Mouse (Mus musculus): ENCODE data around the gene Gm37240. TPM values are rescaled to one million over a fixed set of nuclear protein-coding genes. Genes with fewer than 3 reads are reported as not detected.

Gene Gm37240
- polyA plus RNA-seq, 1 experiment, result 1.0 TPM

DNA sequence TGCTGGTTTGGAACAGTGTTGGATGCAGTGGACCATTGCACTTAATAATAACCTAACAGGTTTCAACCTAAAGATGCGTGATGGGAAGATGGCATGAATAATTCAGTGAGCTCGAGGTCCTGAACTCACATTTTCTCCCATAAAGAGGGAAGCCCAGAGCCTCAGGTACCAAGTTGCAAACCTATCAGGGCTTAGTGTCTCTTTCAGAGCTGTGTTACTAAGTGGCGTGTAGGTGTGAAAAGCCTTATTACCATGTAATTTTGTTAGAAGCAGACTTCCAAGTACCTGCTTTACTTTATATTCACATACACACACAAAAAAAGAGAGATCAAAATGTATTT is 548.6 kb downstream of the Gm37240 start:
- no peak for TF ChIP-seq POLR2A (IDR thresholded peaks at IDR 0.05; ENCODE audit: borderline replicate concordance, control insufficient read depth, low read depth, low read length)
- TF ChIP-seq CTCF (IDR thresholded peaks at IDR 0.05; ENCODE audit: control insufficient read depth, insufficient read depth, low read length), result no peak
- Histone ChIP-seq H3K4me3 (replicated peaks; ENCODE audit: control insufficient read depth, low read depth, low read length) (no peak overlapping the region), H3K27ac (ENCODE audit: control insufficient read depth, insufficient read depth, low read depth, low read length, poor library complexity) (no peak overlapping the region), H3K4me1 (ENCODE audit: control insufficient read depth, insufficient read depth, low read length) (no peaks in the 10 kb centered on the region)
- 74% methylated on average over 3 of the region's 3 CpGs for WGBS

DNA sequence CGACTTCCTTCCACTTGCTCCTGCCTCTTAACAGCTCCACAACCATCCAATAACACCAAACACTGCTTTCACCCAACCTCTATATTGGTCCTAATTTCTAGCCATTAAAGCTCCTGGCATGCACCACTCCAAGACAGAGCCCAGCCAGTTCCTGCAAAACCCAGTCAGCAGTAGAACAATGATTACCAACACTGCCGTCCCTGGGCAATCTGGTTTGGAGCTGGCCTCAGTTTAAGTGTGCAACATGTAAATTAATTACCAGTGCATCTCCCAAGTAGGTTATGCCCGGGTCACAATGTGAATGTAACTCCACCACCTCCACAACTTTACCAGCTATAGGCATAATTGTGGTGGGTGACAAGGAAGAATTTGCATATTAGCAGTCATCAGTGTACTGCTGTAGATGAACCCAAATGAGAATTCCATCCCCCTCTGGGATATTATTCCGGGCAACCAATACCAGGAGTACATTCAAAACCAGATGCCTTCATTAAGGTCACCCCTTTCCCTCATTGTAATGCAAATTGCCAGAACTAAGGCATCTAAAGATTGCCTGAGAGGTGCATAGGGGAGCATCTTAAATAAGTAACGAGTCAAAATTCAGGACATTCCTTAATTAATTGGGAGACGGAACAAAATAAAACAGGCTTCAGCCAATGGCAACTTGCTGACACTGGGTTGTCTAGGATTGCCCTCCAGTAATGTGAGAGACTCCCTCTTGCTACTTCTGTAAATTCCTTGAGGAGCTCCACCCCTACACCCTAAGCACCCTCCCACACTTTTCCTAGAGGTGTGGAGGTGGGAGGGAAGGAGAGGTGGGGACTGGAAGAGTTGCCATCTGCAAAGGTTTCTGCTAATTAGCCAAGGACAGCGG is 549.2 kb downstream of the Gm37240 start:
- no peak overlapping the region for H3K4me3 ChIP-seq (replicated peaks; ENCODE audit: control insufficient read depth, low read depth, low read length)
- WGBS, result 83% methylated on average over 7 of the region's 7 CpGs
- no peak for TF ChIP-seq POLR2A (IDR thresholded peaks at IDR 0.05; ENCODE audit: borderline replicate concordance, control insufficient read depth, low read depth, low read length)
- TF ChIP-seq CTCF (IDR thresholded peaks at IDR 0.05; ENCODE audit: control insufficient read depth, insufficient read depth, low read length), result no peak
- no peak overlapping the region for H3K27ac ChIP-seq (ENCODE audit: control insufficient read depth, insufficient read depth, low read depth, low read length, poor library complexity)
- H3K4me1 ChIP-seq (ENCODE audit: control insufficient read depth, insufficient read depth, low read length), result no peaks in the 10 kb centered on the region

DNA sequence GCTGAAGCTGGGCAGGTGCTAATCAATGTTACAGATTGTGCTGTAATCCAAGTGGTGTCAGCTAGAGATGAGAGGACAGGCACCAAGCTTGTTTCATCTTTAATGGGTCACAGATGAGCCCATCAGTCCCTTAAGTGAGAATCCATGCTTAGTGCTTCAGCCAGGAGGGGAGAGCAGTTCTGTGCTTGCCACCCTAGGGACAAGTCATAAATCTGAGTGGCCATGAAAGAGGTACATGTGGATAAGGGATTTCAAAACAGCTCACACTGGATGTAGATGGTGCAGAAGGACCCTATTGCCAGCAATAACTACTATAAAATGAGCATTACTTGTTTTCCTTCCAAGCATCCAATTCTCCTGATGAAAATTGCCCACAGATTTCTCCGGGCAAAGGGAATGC is 551.8 kb downstream of the Gm37240 start:
- TF ChIP-seq POLR2A (IDR thresholded peaks at IDR 0.05; ENCODE audit: borderline replicate concordance, control insufficient read depth, low read depth, low read length) (no peak), CTCF (IDR thresholded peaks at IDR 0.05; ENCODE audit: control insufficient read depth, insufficient read depth, low read length) (no peak)
- Histone ChIP-seq H3K27ac (ENCODE audit: control insufficient read depth, insufficient read depth, low read depth, low read length, poor library complexity) (no peak overlapping the region), H3K4me1 (ENCODE audit: control insufficient read depth, insufficient read depth, low read length) (no peaks in the 10 kb centered on the region), H3K4me3 (replicated peaks; ENCODE audit: control insufficient read depth, low read depth, low read length) (no peak overlapping the region)
- WGBS, result 76% methylated on average over 1 of the region's 1 CpGs

DNA sequence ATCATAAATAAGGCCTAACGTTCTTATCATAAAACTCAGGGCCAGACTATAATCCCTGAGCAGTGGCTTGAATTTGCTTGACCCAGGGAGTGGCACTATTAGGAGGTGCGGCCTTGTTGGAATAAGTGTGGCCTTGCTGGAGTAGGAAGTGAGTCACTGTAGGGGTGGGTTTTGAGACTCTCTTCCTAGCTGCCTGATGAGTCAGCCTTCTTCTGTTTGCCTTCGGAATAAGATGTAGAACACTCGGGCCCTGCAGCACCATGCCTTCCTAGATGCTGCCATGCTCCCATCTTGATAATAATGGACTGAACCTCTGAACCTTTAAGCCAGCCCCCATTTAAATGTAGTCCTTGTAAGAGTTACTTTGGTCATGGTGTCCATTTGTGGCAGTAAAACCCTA is 555.0 kb downstream of the Gm37240 start:
- Histone ChIP-seq H3K4me3 (replicated peaks; ENCODE audit: control insufficient read depth, low read depth, low read length) (no peak overlapping the region), H3K27ac (ENCODE audit: control insufficient read depth, insufficient read depth, low read depth, low read length, poor library complexity) (no peak overlapping the region), H3K4me1 (ENCODE audit: control insufficient read depth, insufficient read depth, low read length) (no peaks in the 10 kb centered on the region)
- TF ChIP-seq POLR2A (IDR thresholded peaks at IDR 0.05; ENCODE audit: borderline replicate concordance, control insufficient read depth, low read depth, low read length), result no peak
- no peak for TF ChIP-seq CTCF (IDR thresholded peaks at IDR 0.05; ENCODE audit: control insufficient read depth, insufficient read depth, low read length)
- WGBS, result 78% methylated on average over 4 of the region's 4 CpGs

DNA sequence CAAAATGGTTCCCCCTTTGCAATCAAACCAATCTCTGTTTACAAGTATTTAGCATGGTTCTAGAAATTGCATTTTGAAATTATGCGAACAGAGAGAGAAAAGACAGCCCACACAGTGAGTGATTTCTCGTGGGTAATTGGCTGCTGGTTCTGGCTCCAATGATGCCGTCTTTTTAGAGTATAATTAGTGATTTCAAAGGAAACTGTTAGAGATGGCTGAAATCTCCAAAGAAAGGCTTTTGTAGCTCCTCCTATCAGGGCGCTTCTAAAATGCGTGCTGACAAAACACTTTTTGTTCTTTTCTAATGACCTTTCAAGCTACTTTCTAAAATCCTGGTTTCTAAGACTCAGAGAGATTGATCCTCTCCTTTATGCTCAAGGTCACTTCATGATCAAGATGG is 569.1 kb downstream of the Gm37240 start:
- 76% methylated on average over 5 of the region's 5 CpGs for WGBS
- no peaks in the 10 kb centered on the region for H3K4me1 ChIP-seq (ENCODE audit: control insufficient read depth, insufficient read depth, low read length)
- no peak overlapping the region for H3K4me3 ChIP-seq (replicated peaks; ENCODE audit: control insufficient read depth, low read depth, low read length)
- H3K27ac ChIP-seq (ENCODE audit: control insufficient read depth, insufficient read depth, low read depth, low read length, poor library complexity), result no peak overlapping the region
- TF ChIP-seq CTCF (IDR thresholded peaks at IDR 0.05; ENCODE audit: control insufficient read depth, insufficient read depth, low read length) (no peak), POLR2A (IDR thresholded peaks at IDR 0.05; ENCODE audit: borderline replicate concordance, control insufficient read depth, low read depth, low read length) (no peak)

DNA sequence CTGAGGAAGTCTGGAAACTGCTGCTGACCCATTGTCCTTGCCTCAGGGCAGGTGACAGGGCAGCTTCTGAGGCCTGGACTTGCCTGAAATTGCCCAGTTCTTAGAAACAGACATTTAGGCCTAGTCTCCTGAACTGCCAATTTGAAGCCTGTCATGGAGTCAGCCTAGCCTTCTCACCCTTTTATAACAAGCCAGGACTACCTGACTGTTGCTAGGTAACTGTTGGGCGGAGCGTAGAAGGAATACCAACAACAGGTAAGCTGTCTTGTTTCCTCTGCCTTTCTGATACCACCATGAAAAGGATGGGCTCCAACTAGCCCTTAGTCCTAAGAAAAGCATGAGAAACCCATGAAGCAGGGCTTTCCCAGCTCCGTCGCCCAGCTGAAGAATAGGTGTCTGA is 570.0 kb downstream of the Gm37240 start:
- no peak for TF ChIP-seq POLR2A (IDR thresholded peaks at IDR 0.05; ENCODE audit: borderline replicate concordance, control insufficient read depth, low read depth, low read length)
- Histone ChIP-seq H3K27ac (ENCODE audit: control insufficient read depth, insufficient read depth, low read depth, low read length, poor library complexity) (no peak overlapping the region), H3K4me1 (ENCODE audit: control insufficient read depth, insufficient read depth, low read length) (no peaks in the 10 kb centered on the region), H3K4me3 (replicated peaks; ENCODE audit: control insufficient read depth, low read depth, low read length) (no peak overlapping the region)
- 80% methylated on average over 4 of the region's 4 CpGs for WGBS

DNA sequence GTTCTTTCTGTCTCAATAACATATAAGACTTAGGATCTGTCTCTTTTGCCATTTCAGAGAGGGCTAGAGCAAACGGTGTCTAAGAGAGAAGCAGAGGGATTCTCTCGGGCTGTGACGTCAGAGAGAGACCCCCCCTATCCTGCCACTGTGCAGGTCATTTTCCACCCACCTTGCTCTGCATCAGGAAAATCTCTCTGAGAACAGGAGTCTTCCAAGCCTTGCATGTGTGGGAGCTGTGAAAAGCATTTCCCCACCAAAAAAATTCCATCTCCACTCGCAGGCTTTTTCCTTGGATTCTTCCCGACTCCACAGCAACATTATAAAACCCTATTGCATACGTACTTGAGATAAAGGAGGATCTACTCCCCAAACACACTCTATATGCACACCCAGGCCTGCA is 572.4 kb downstream of the Gm37240 start:
- no peak for TF ChIP-seq POLR2A (IDR thresholded peaks at IDR 0.05; ENCODE audit: borderline replicate concordance, control insufficient read depth, low read depth, low read length)
- no peak for TF ChIP-seq CTCF (IDR thresholded peaks at IDR 0.05; ENCODE audit: control insufficient read depth, insufficient read depth, low read length)
- no peaks in the 10 kb centered on the region for H3K4me1 ChIP-seq (ENCODE audit: control insufficient read depth, insufficient read depth, low read length)
- WGBS, result 88% methylated on average over 6 of the region's 6 CpGs
- no peak overlapping the region for H3K27ac ChIP-seq (ENCODE audit: control insufficient read depth, insufficient read depth, low read depth, low read length, poor library complexity)
- no peak overlapping the region for H3K4me3 ChIP-seq (replicated peaks; ENCODE audit: control insufficient read depth, low read depth, low read length)

DNA sequence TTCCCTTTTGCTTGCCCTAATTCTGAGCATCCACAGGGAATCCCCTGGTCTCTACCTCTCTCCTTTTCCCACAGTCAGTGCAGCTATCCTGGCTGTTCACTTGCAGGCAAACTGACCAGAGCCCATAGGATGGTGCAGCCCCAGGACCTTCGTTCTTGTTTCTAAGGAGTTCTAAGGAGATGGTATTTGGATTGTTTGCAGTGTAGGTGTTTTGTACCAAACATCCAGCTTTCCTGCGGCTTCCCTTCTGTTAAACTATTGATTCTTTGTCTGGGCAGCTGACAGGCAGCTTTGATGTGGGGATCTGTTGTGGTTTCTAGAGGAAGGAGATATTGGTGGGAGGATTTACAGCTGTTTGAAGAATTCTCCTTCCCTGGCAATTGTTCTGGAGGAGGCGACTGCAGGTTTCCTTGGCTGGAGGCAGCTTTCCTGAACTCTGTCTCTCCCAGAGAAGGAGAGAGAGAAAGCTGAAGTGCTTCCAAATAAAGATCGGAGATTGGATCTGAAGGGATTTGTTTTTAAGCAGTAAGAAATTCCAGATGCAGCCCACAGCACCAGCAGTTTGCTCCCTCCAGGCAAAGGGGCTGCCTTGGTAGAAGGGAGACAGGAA is 573.6 kb downstream of the Gm37240 start:
- Histone ChIP-seq H3K4me3 (replicated peaks; ENCODE audit: control insufficient read depth, low read depth, low read length) (no peak overlapping the region), H3K4me1 (ENCODE audit: control insufficient read depth, insufficient read depth, low read length) (no peaks in the 10 kb centered on the region), H3K27ac (ENCODE audit: control insufficient read depth, insufficient read depth, low read depth, low read length, poor library complexity) (no peak overlapping the region)
- TF ChIP-seq POLR2A (IDR thresholded peaks at IDR 0.05; ENCODE audit: borderline replicate concordance, control insufficient read depth, low read depth, low read length) (no peak), CTCF (IDR thresholded peaks at IDR 0.05; ENCODE audit: control insufficient read depth, insufficient read depth, low read length) (no peak)
- WGBS, result 12% methylated on average over 4 of the region's 4 CpGs
